Mouse (Mus musculus) midbrain, embryonic 16.5 days (tissue): ENCODE data around the gene 0610010F05Rik. TPM values are rescaled to one million over a fixed set of nuclear protein-coding genes. Genes with fewer than 3 reads are reported as not detected.
"Not testable (repeated sequence)": the region's sequence is repeated elsewhere in the genome, so short reads cannot be mapped to it uniquely, and the experiment has no call there.

Experiments used
- ATAC-seq: fragments of 200-750 bp; cut with Nextera tagmentation; 2 replicates; pipeline ENCODE4 v1.8.0; 2017; ENCODE audit warnings: moderate TSS enrichment
- H3K27ac ChIP-seq: fragments of 300-500 bp; sonication (generic); 2 replicates; pipeline ENCODE4 v1.5.1; 2014; ENCODE audit warnings: mild to moderate bottlenecking, low read length, mixed read lengths
- H3K27me3 ChIP-seq: fragments of 300-500 bp; sonication (generic); 2 replicates; pipeline ENCODE4 v1.6.1; 2014; ENCODE audit warnings: low read depth, low read length, mixed read lengths; ENCODE audit not compliant: control insufficient read depth, insufficient read depth
- H3K36me3 ChIP-seq: fragments of 300-500 bp; sonication (generic); 2 replicates; pipeline ENCODE4 v1.6.1; 2014; ENCODE audit warnings: mild to moderate bottlenecking, low read length, moderate library complexity, mixed read lengths; ENCODE audit not compliant: control insufficient read depth, insufficient read depth
- H3K4me1 ChIP-seq: fragments of 300-500 bp; sonication (generic); 2 replicates; pipeline ENCODE4 v1.6.1; 2014; ENCODE audit warnings: mild to moderate bottlenecking, low read length, mixed read lengths; ENCODE audit not compliant: control insufficient read depth, insufficient read depth
- H3K4me2 ChIP-seq: fragments of 300-500 bp; sonication (generic); 2 replicates; pipeline ENCODE4 v1.6.1; 2014; ENCODE audit warnings: mild to moderate bottlenecking, low read length, mixed read lengths
- H3K4me3 ChIP-seq: fragments of 300-500 bp; sonication (generic); 2 replicates; pipeline ENCODE4 v1.5.1; 2014; ENCODE audit warnings: low read depth, mild to moderate bottlenecking, low read length, moderate library complexity, mixed read lengths
- H3K9ac ChIP-seq: fragments of 300-500 bp; sonication (generic); 2 replicates; pipeline ENCODE4 v1.6.1; 2014; ENCODE audit warnings: low read depth, low read length, mixed read lengths
- H3K9me3 ChIP-seq: fragments of 300-500 bp; sonication (generic); replicated peaks from 2 replicates; pipeline ENCODE4 v1.6.1; 2014; ENCODE audit warnings: mild to moderate bottlenecking, low read length, mixed read lengths; ENCODE audit not compliant: control insufficient read depth, poor library complexity, severe bottlenecking
- WGBS: fragments of 180-500 bp; shearing (Covaris S2); extraction: QIAGEN DNeasy Blood & Tissue Kit; methylation state at CpG from one replicate; pipeline ENCODE4 v1.1.7; 2014; 5-methylcytosine and 5-hydroxymethylcytosine counted together
- polyA plus RNA-seq: library from polyadenylated mRNA; unstranded; fragments of >200 nt; fragmentation: Nextera tagmentation; extraction: Ambion mirVana; gene quantifications from 2 replicates; pipeline ENCODE4 v1.2.1, GENCODE M21; 2015

Gene 0610010F05Rik
- polyA plus RNA-seq, 1 experiment from 2014 or later, result 138 TPM

DNA sequence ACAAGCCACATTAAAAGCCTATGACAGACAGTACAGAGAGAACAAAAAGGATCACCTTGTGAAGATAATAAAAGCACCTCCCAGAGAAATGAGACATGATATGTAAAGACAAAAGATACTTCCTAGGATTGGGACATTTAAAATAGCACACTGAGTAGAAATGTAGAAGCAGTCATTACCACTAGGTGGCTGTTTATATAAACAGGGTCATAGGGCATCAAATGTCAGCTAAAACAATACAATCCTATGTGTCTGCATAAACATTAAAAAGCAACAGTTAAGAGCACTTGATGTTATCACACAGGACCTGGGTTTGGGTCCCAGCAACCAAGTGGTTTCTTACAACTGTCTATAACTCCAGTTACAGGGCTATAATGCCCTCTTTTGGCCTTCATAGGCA lies 2.8 kb downstream of the 0610010F05Rik start:
- no peak overlapping the region for H3K4me2 ChIP-seq
- peaks cover 8% of the 10 kb centered on the region; the same call in 1 of the 2 replicates for H3K36me3 ChIP-seq
- no peaks in the 10 kb centered on the region for H3K27me3 ChIP-seq
- no peaks in the 10 kb centered on the region for H3K9me3 ChIP-seq
- ATAC-seq, result no peak
- H3K27ac ChIP-seq, result no peak overlapping the region
- peaks cover 12% of the 10 kb centered on the region for H3K4me1 ChIP-seq
- H3K9ac ChIP-seq, result no peak overlapping the region
- no peak overlapping the region for H3K4me3 ChIP-seq

DNA sequence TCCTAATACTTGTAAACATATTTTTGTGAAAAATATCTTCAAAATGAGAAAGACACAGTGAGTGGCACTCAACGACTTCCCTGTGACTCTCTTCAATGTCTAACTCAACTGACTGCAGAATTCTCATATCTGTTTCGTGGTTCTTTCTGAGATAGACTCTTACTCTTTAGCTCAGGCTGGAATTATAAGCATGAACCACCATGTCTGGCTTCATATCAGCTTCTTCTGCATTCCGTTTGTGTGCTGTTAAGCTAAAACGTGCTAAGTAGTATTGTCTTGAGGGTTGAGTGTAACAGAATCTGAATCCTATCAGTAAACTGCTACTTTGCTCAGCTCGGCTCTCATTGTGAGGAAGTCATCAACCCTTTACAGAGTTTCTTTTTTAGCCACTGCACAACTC lies 14.4 kb downstream of the 0610010F05Rik start:
- no peaks in the 10 kb centered on the region for H3K27me3 ChIP-seq
- 90% methylated on average over 5 of the region's 5 CpGs for WGBS

DNA sequence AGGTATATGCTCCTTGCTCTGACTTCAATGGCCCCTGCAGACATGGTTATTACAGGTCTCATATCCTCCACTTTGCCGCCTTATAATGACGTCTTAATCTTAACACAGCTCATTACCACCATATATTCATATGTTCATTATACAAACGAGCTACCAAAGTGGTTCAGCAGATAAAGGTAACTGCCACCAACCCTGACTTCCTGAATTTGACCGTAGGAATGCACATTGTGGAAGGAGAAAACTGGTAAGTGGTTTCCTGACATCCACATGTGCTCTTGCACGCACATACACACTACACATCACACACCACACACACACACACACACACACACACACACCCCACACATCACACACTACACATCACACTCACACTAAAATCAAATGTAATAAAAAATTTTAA lies 18.9 kb downstream of the 0610010F05Rik start:
- no peaks in the 10 kb centered on the region for H3K27me3 ChIP-seq
- WGBS, result 89% methylated on average over 5 of the region's 5 CpGs
- no peaks in the 10 kb centered on the region for H3K9me3 ChIP-seq
- ATAC-seq, result no peak
- H3K4me3 ChIP-seq, result no peak overlapping the region
- no peaks in the 10 kb centered on the region for H3K4me1 ChIP-seq
- H3K27ac ChIP-seq, result no peak overlapping the region
- H3K9ac ChIP-seq, result no peak overlapping the region
- no peak overlapping the region for H3K4me2 ChIP-seq
- peaks cover 16% of the 10 kb centered on the region for H3K36me3 ChIP-seq

More for the DNA sequence above, 14.4 kb downstream of the 0610010F05Rik start:
- no peak for ATAC-seq
- Histone ChIP-seq H3K9ac (no peak overlapping the region), H3K9me3 (no peaks in the 10 kb centered on the region), H3K27ac (no peak overlapping the region), H3K36me3 (peaks cover 15% of the 10 kb centered on the region; the same call in 1 of the 2 replicates), H3K4me3 (no peak overlapping the region), H3K4me2 (no peak overlapping the region), H3K4me1 (no peaks in the 10 kb centered on the region)

DNA sequence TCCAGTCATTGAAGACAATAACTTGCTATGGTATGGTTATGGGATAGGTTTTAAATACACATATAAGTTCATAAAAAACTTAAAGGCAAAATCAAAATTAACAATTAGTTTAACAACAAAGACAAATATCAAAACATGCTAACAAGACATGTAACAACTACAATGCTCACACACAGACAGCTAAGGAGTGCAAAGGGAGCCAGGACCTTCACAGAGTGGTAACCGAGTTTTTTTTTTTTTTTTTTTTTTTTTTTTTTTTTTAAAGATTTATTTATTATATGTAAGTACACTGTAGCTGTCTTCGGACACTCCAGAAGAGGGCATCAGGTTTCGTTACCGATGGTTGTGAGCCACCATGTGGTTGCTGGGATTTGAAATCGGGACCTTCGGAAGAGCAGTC lies 26.1 kb downstream of the 0610010F05Rik start:
- H3K9ac ChIP-seq, H3K4me2 ChIP-seq, H3K4me3 ChIP-seq, ATAC-seq, H3K4me1 ChIP-seq, H3K9me3 ChIP-seq, H3K27ac ChIP-seq, H3K27me3 ChIP-seq: not testable (repeated sequence)
- peaks cover 35% of the 10 kb centered on the region for H3K36me3 ChIP-seq
- 93% methylated on average over 6 of the region's 6 CpGs for WGBS

DNA sequence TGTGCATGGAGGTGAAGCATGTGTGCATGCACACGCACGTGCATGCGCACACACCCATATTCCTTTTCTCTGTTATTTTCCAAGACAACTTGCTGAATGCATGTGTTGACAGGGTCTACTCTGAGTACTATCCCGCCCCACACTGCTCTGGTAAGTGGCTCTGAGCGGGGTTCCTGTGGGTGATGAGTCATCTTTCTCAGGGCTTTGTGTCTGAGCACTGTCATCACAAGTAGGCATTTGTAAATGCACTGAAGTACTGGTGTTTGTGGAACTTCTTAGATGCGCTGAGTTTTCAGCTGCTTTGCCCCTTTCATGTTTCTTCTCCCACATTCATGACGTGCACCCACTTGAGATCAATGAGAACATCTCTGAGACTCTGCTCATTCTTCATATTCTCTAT lies 63.3 kb downstream of the 0610010F05Rik start:
- Histone ChIP-seq H3K4me1 (no peaks in the 10 kb centered on the region), H3K4me3 (no peak overlapping the region), H3K36me3 (peaks cover 14% of the 10 kb centered on the region), H3K27me3 (no peaks in the 10 kb centered on the region), H3K27ac (no peak overlapping the region), H3K9ac (no peak overlapping the region), H3K9me3 (no peaks in the 10 kb centered on the region), H3K4me2 (no peak overlapping the region)
- WGBS, result 91% methylated on average over 7 of the region's 7 CpGs
- no peak for ATAC-seq

DNA sequence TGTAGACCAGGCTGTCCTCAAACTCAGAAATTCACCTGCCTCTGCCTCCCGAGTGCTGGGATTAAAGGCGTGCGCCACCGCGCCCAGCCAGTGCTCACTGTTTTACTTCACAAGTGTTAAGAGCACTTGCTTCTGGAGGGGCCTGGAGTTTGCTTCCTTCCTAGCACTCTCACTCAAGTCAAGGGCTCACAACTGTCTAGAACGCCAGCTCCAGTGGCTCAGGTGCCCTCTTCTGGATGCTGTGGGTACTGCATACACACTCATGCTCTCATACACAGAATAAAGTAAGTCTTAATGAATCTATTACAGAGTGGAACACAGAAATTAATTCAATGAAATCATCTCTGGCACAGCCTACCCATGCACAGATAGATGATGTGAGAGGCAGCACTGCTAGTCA lies 67.7 kb downstream of the 0610010F05Rik start:
- H3K4me1 ChIP-seq, result no peaks in the 10 kb centered on the region
- 57% methylated on average over 6 of the region's 6 CpGs for WGBS
- H3K36me3 ChIP-seq, result peaks cover 12% of the 10 kb centered on the region
- no peak overlapping the region for H3K4me2 ChIP-seq
- no peak overlapping the region for H3K27ac ChIP-seq
- no peaks in the 10 kb centered on the region for H3K9me3 ChIP-seq
- H3K27me3 ChIP-seq, result no peaks in the 10 kb centered on the region
- ATAC-seq, result peak; percentile 70
- no peak overlapping the region for H3K4me3 ChIP-seq
- no peak overlapping the region for H3K9ac ChIP-seq

DNA sequence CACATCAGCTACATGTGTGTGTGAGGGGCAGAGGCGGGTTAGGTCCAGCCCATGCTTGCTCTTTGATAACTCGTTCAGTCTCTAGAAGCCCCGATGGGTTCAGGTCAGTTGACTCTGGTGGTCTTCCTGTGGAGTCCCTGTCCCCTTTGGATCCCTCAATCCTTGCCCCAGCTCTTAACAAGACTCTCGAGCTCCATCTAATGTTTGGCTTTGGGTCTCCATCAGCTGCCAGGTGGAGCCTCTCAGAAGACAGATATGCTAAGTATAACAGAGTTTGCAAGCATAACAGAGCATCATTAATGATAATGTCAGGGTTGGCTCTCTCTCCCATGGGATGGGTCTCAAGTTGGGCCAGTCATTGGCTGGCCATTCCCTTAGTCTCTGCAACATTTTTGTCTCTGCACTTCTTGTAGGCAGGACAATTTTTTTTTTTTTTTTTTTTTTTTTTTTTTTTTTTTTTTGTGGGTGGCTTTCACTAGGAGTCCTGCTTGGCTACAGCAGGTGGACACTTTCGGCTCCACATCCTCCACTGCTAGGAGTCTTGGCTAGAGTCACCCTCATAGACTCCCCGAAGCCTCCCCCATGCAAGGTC lies 76.3 kb downstream of the 0610010F05Rik start:
- H3K4me3 ChIP-seq, result no peak overlapping the region
- no peak overlapping the region for H3K4me2 ChIP-seq
- no peak overlapping the region for H3K9ac ChIP-seq
- no peak for ATAC-seq
- WGBS, result 66% methylated on average over 6 of the region's 6 CpGs
- no peaks in the 10 kb centered on the region for H3K4me1 ChIP-seq
- H3K9me3 ChIP-seq, result no peaks in the 10 kb centered on the region
- H3K27me3 ChIP-seq, result no peaks in the 10 kb centered on the region
- H3K27ac ChIP-seq, result no peak overlapping the region
- no peaks in the 10 kb centered on the region for H3K36me3 ChIP-seq

DNA sequence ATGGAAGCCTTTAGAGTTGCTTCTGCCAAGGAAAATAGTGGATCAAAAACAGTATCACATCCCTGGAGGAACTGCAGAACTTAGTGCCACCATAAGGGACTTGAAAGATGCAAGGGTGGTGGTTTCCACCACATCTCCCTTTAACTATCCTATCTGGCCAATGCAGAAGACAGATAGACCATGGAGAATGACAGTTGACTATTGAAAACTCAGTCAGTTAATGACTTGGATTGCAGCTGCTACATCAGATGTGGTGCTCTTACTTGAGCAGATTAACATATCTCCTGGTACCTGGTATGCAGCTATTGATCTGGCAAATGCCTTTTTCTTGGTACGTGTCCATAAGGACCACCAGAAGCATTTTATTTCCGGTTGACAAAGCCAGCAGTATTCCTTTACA lies 96.0 kb downstream of the 0610010F05Rik start:
- Histone ChIP-seq H3K4me3 (no peak overlapping the region), H3K9me3 (no peaks in the 10 kb centered on the region), H3K27ac (no peak overlapping the region), H3K9ac (no peak overlapping the region), H3K27me3 (no peaks in the 10 kb centered on the region), H3K36me3 (no peaks in the 10 kb centered on the region), H3K4me1 (no peaks in the 10 kb centered on the region), H3K4me2 (no peak overlapping the region)
- no peak for ATAC-seq
- WGBS, result 88% methylated on average over 2 of the region's 2 CpGs

DNA sequence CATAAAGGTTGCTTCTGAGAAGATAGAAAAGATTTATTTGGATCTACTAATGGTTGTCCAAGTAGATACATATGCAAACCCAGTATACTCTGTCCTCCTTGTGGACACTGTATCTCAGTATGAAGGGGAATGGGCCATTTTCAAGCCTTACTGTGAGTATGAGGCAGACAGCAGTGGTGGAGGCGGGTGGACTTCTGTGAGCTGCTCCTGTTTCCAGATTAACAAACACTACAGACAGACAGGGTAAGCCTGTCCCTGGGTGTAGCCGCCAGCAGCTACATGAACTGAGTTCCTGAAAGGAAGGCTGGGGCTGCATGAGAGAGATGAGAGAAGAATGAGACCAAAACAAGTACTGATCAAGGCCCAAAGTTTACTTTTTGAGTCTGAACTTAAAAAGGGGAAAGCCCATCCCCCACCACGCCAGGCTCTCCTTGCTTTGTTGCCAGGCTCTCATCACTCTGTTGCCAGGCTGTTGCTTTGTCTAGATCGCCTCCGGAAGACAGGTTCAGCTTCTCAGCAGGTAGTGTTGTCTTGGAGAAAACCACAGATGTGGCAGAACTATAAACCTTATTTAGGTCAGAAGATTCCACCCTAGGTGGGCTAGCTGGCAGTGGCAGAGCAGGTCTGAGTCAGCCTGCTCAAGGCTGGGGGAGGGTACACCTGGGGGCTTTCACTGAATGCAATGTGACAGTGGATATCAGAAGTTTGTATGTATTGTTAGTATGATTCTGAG lies 112.8 kb downstream of the 0610010F05Rik start, which contains the start of gene 1700093K21Rik:
Gene 1700093K21Rik (minus strand): TSS at position 683 of the 733 bp plus-strand sequence.
- Histone ChIP-seq H3K4me2 (no peak within 1 kb of the TSS), H3K4me3 (no peak within 1 kb of the TSS), H3K4me1 (no peaks in the 10 kb centered on the region), H3K36me3 (no peaks in the 10 kb centered on the region), H3K9me3 (no peaks in the 10 kb centered on the region), H3K9ac (no peak within 1 kb of the TSS), H3K27me3 (no peaks in the 10 kb centered on the region), H3K27ac (no peak within 1 kb of the TSS)
- no peak for ATAC-seq
- WGBS, result 30% methylated on average over 5 of the region's 5 CpGs
